Mouse (Mus musculus): ENCODE results near the gene Fdxr.

Fdxr gene

DNA sequence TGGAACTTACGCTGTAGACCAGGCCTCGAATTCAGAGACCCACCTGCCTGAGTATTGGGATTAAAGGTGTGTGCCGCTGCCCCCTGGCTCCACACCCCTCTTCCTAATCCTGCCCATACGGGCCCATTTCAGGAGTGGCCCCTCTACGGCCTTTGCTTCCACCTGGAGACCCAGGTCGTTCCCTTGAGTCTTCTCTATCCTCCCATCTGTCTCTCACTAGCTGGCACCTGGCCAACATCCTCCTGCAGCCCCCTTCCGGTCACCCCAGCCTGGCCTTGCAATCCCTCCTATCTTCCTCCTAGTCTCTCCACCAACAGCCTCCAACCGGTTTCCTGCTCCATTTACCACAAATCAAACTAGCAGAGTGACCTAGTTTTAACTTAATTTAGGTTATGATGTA, 13.0 kb upstream of the Fdxr start:
- DNase-seq (ENCODE audit: low read depth): no peak

DNA sequence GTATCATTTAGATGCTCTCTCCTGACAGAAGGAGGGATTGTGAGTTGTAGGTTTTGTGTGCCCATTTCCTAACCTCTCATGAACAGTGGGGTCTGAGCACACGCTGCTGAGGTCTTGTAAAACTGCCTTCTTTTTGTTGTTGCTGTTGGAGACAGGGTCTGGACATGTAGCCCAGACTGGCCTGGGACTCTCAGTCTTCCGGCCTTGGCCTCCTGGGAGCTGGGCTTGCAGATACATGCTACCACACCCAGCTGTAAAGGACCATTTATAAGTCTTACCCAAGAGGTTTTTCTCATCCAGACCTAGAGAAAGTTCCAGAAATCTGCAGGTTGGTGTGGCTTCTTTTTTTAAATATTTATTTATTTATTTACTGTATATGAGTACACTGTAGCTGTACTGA, 11.5 kb upstream of the Fdxr start:
- no peak for DNase-seq (ENCODE audit: low read depth)

DNA sequence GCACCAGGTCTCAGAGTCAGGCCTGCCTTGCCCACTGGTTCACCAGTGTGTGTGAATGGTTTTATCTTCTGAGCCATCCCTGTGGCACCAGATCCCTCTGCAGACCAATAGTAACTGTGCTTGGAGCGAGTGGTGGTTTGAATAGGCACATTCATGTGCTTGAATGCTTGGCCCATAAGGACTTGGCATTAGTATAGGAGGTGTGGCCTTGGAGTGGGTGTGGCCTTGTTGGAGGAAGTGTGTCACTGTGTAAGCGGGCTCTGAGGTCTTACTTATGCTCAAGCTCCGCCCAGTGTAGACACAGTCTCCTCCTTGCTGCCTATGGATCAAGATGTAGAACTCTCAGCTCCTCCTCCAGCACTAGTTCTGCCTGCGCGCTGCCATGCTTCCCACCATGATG, 10.5 kb upstream of the Fdxr start:
- no peak for DNase-seq (ENCODE audit: low read depth)

DNA sequence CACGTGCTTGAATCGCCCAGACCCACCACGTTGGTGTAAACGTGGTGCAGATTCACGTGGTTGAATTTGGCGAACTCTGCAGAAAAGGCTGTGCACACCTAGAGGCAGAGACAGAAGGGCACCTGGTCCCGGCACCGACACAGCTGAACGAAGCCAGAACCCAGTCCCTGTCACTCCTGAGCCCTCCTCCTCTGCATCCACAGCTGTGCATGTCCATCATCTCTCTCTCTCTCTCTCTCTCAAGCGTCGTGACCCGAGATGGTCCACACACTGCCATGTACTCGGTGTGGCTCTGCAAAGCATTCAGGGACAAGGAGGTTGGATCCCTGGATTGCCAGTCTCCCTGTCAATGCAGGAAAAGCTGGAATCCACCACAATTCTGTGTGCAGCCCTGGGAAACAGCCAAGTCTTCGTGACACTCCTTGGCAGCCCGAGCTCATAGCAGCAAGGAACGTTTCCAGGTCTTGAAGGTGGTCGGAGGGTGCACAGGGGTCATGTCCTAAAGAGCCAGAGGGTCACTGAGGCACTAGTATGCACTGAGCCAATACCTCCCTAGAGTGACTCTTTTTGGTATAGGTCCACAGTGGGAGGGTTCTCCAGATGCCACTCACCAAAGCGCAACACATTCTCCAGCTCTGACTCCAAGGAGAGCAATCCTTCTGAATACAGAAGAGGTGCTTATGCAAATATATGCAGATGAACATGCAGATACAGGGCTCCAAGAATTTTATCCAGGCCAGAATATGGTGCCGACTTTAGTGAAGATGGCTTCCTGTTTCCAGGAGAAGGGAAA, 9.5 kb upstream of the Fdxr start:
- no peak for DNase-seq (ENCODE audit: low read depth)

DNA sequence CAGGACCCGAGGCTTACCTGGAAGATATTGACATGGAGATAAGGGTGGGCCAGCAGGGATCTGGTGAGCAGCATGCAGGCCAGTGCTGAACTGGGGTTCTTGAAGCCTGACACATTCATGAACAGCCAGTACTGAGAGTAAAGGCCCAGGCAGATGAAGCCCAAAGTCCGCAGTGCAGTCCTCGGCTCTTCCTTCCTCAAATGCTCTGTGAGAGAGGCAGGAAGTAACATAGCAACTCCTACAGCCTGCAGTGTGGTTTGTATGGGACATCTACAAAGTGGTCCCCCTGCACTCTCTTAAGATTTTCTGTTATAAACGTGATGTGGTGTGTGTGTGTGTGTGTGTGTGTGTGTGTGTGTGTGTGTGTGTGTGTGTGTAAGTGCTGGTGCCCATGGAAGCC, 8.4 kb upstream of the Fdxr start:
- no peak for DNase-seq (ENCODE audit: low read depth)

- no peak for DNase-seq (ENCODE audit: low read depth)
Measured at GRCm38 (mm10) chr11:115283891-115284620, 7.2 kb upstream of the Fdxr start.

- DNase-seq (ENCODE audit: low read depth): no peak
Measured at GRCm38 (mm10) chr11:115283486-115283765, 6.6 kb upstream of the Fdxr start.

DNA sequence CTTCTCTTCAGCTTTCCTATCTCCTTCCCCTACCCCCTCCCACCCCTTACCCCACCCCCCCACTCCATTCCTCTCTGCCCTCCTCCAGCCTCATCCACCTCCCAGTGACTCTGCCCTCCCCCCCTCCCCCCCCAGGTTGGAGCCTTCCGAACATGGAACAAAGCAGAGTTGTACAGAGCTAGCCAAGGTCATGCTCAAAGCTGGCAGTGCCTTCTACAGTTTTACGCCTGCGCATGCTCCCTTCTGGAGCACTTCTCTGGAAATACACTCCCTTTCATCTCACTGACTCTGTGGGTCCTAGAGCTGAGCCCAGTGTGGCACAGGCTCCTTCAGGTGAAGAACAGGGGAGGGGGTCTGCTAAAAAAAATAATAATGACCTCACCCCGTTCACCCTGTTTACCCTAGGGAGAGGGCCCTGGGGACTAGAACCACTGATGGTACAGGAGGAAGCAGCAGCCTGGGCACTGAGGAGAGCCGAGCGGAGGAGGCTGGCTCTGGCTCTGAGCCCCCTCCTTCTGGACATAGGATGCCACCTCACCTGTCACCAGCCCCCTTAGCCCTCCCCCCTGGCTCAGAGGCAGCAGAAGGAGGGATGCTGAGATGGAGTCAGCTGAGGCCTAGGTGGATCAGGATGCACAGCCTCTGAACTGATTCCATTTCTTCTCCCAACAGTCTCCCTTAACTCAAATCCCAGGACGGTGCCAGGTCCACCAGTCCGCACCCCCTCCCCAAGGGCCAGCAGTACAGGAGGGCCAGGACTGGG, 6.1 kb upstream of the Fdxr start:
- no peak for DNase-seq (ENCODE audit: low read depth)

DNA sequence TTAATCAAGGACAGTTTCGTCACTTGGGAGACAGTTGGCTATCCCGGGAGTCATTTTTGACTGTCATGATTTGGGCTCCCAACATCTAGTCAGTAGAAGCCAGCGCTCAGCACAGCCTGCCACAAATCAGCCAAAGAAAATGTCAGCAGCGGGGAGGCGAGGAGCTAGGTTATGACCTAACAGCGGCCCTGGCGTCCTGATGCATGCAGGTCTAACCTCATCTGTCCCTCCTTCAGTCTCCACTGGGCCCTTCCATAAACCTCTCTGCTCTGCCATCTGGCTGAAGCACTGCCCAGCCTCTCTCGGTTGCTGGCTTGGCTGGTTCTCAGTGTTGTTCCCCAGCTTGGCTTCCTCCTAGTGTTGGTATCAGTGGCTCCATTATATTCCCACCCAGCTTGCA, 5.4 kb upstream of the Fdxr start:
- no peak for DNase-seq (ENCODE audit: low read depth)

- DNase-seq (ENCODE audit: low read depth): peak; percentile 77
Measured at GRCm38 (mm10) chr11:115279726-115280125, 2.9 kb upstream of the Fdxr start.

- DNase-seq (ENCODE audit: low read depth): no peak
Measured at GRCm38 (mm10) chr11:115278176-115278575, 1.3 kb upstream of the Fdxr start.

GRCm38 (mm10) chr11:115277604-115277975, 740 bp upstream of the Fdxr start:
- DNase-seq (ENCODE audit: low read depth): no peak

- DNase-seq (ENCODE audit: low read depth): no peak
Measured at GRCm38 (mm10) chr11:115275954-115276353, 896 bp downstream of the Fdxr start.

GRCm38 (mm10) chr11:115275509-115275908, 1.3 kb downstream of the Fdxr start:
- DNase-seq (ENCODE audit: low read depth): no peak

DNA sequence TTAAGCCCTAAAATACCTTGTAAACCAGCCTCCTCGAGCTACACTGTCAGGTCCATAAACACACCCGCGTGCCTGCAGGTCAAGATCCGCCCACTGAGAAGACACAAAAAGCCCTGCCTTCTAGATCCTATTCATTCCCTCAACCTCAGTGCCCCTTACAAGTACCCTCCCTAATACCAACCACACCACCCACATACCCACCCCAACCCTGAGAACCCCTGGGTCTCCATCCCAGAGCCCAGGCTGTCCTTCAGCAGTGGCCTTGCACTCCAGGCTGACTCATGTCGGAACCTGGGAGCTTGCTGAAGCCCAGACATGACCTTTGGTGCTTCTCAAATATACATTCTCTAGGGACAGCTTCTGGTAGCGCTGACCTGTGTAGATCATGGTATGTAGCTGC, 2.1 kb downstream of the Fdxr start:
- DNase-seq (ENCODE audit: low read depth): no peak

- no peak for DNase-seq (ENCODE audit: low read depth)
Measured at GRCm38 (mm10) chr11:115274178-115274577, 2.7 kb downstream of the Fdxr start.

DNA sequence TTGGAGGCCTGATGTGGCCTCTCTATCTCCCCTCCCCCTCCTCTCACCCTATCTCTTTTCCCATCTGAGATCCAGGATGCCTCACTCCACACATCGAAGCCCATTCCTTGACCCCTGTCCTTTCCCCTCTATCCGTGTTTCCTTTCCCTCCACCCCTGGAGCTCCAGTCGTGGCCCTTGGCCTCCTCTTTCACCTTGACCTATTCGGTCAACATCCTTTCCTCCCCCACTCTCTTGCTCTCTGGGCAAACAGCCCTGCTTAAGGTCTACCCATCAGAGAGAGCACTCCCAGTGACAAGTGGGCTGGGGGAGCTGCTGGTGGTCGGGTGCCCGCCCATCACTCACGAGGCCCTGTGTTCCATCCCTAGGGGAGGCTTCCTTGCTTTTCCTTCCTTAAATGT, 3.1 kb downstream of the Fdxr start:
- DNase-seq (ENCODE audit: low read depth): no peak

- no peak for DNase-seq (ENCODE audit: low read depth)
Measured at GRCm38 (mm10) chr11:115272894-115273498, 3.9 kb downstream of the Fdxr start.

- no peak for DNase-seq (ENCODE audit: low read depth)
Measured at GRCm38 (mm10) chr11:115271481-115271880, 5.4 kb downstream of the Fdxr start.

DNA sequence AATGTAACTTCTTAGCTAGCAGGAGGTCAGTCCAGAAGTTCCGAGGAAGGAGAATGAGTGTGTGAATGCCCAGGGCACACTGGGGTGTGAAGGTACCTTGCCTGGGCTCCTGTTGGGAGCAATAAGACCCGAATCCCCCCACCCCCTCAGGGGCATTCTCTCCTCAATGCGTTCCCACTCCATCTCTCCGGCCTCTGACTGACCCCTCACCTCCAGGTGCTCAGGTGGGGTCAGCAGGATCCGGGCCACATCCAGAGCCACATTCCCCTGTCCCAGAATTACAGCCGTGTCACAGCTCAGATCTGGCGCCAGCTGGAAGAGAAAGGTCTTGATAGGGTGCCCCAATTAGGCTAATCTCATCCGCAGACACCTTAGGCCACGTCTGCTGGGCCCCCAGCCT, 5.8 kb downstream of the Fdxr start:
- DNase-seq (ENCODE audit: low read depth): no peak

DNA sequence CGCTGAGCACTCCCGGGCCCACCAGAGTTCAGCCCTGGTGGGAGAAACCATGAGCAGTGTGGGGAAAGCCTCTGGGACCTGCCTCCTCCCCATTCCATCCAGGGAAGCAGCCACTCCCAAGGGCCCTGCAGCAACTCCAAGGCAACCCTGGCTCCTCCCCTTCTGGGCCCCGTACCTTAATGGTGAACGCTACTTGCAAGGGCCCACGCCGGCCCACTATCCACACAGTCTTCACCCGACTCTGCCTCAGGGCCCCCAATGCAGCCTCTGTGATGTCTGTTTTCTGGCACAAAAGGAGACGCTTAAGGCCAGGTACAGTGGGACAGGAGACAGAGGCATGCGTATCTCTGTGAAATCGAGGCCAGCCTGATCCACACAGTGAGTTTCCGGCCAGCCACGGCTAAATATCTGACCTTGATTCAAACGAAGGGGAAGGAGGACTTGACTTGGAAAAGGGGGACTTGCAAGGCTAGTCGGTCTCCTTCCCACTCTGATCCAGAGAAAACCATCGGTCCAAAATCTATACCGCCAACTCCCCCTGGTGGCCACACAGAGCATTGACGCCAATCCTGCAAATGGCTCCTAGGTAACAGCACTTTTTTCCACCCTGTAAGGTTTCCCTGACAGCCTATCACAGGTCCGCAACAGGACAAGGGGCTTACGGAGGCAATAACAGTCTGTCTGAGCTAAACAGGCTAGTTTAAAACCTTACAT, 6.5 kb downstream of the Fdxr start:
- DNase-seq (ENCODE audit: low read depth): peak; percentile 56
